Mouse (Mus musculus): Measurements from ENCODE around the gene Dact1.
A peak's percentile ranks its signal among the peaks of the same experiment; 100 is the strongest.

Dact1 gene

GRCm38 (mm10) chr12:71337025-71337582, 27.4 kb downstream of the Dact1 start:
- DNase-seq (ENCODE audit: extremely low read depth, low read depth), result no peak

- no peak for DNase-seq (ENCODE audit: extremely low read depth, low read depth)
These were observed 28.3 kb downstream of the Dact1 start for GRCm38 (mm10) chr12:71337896-71338463.

GRCm38 (mm10) chr12:71339142-71339848, 29.6 kb downstream of the Dact1 start:
- DNase-seq (ENCODE audit: extremely low read depth, low read depth), result peak; percentile 24

GRCm38 (mm10) chr12:71342397-71342796, 32.7 kb downstream of the Dact1 start:
- no peak for DNase-seq (ENCODE audit: extremely low read depth, low read depth)

GRCm38 (mm10) chr12:71345471-71345870, 35.8 kb downstream of the Dact1 start:
- DNase-seq (ENCODE audit: extremely low read depth, low read depth), result no peak

GRCm38 (mm10) chr12:71346071-71346470, 36.4 kb downstream of the Dact1 start:
- no peak for DNase-seq (ENCODE audit: extremely low read depth, low read depth)

- no peak for DNase-seq (ENCODE audit: extremely low read depth, low read depth)
These were observed 38.8 kb downstream of the Dact1 start for GRCm38 (mm10) chr12:71348401-71348896.

GRCm38 (mm10) chr12:71350077-71350476, 40.4 kb downstream of the Dact1 start:
- DNase-seq (ENCODE audit: extremely low read depth, low read depth), result no peak

GRCm38 (mm10) chr12:71354656-71355055, 45.0 kb downstream of the Dact1 start:
- DNase-seq (ENCODE audit: extremely low read depth, low read depth), result no peak

- DNase-seq (ENCODE audit: extremely low read depth, low read depth), result no peak
These were observed 45.4 kb downstream of the Dact1 start for GRCm38 (mm10) chr12:71355092-71355491.

GRCm38 (mm10) chr12:71361616-71362015, 51.9 kb downstream of the Dact1 start:
- DNase-seq (ENCODE audit: extremely low read depth, low read depth), result no peak

- DNase-seq (ENCODE audit: extremely low read depth, low read depth), result no peak
These were observed 52.7 kb downstream of the Dact1 start for GRCm38 (mm10) chr12:71362425-71362824.

- DNase-seq (ENCODE audit: extremely low read depth, low read depth), result no peak
These were observed 54.4 kb downstream of the Dact1 start for GRCm38 (mm10) chr12:71364106-71364505.

- no peak for DNase-seq (ENCODE audit: extremely low read depth, low read depth)
These were observed 54.8 kb downstream of the Dact1 start for GRCm38 (mm10) chr12:71364531-71364930.

- DNase-seq (ENCODE audit: extremely low read depth, low read depth), result no peak
These were observed 55.5 kb downstream of the Dact1 start for GRCm38 (mm10) chr12:71365208-71365607.

GRCm38 (mm10) chr12:71366175-71366574, 56.5 kb downstream of the Dact1 start:
- no peak for DNase-seq (ENCODE audit: extremely low read depth, low read depth)

GRCm38 (mm10) chr12:71368631-71369030, 58.9 kb downstream of the Dact1 start:
- no peak for DNase-seq (ENCODE audit: extremely low read depth, low read depth)

Data from MEL-GATA-1-ER (cell line).